Mouse (Mus musculus) lung, embryonic 16.5 days (tissue): ENCODE results near the gene Mpdu1. TPM values are rescaled to one million over a fixed set of nuclear protein-coding genes. Genes with fewer than 3 reads are reported as not detected.
"Not testable (repeated sequence)": the region's sequence is repeated elsewhere in the genome, so short reads cannot be mapped to it uniquely, and the experiment has no call there.

Source experiments
- ATAC-seq: fragments of 200-750 bp; cut with Nextera tagmentation; 2 replicates; pipeline ENCODE4 v1.8.0; 2017; ENCODE audit warnings: low read depth, mild to moderate bottlenecking, moderate library complexity
- H3K27ac ChIP-seq: fragments of 300-500 bp; sonication (generic); 2 replicates; pipeline ENCODE4 v1.5.1; 2014; ENCODE audit warnings: mild to moderate bottlenecking, control low read depth, low read length
- H3K27me3 ChIP-seq: fragments of 300-500 bp; sonication (generic); 2 replicates; pipeline ENCODE4 v1.6.1; 2014; ENCODE audit warnings: low read depth, low read length, mixed read lengths; ENCODE audit not compliant: control insufficient read depth, insufficient read depth
- H3K36me3 ChIP-seq: fragments of 300-500 bp; sonication (generic); 2 replicates; pipeline ENCODE4 v1.6.1; 2014; ENCODE audit warnings: low read length; ENCODE audit not compliant: control insufficient read depth, insufficient read depth
- H3K4me1 ChIP-seq: fragments of 300-500 bp; sonication (generic); replicated peaks from 2 replicates; pipeline ENCODE4 v1.6.1; 2014; ENCODE audit warnings: low read length, mixed read lengths; ENCODE audit not compliant: control insufficient read depth, insufficient read depth
- H3K4me2 ChIP-seq: fragments of 300-500 bp; sonication (generic); 2 replicates; pipeline ENCODE4 v1.6.1; 2014; ENCODE audit warnings: low read depth, low read length, control low read depth
- H3K4me3 ChIP-seq: fragments of 300-500 bp; sonication (generic); 2 replicates; pipeline ENCODE4 v1.5.1; 2014; ENCODE audit warnings: mild to moderate bottlenecking, low read length, control low read depth
- H3K9ac ChIP-seq: fragments of 300-500 bp; sonication (generic); 2 replicates; pipeline ENCODE4 v1.6.1; 2014; ENCODE audit warnings: low read length, control low read depth
- H3K9me3 ChIP-seq: fragments of 300-500 bp; sonication (generic); 2 replicates; pipeline ENCODE4 v1.6.1; 2016; ENCODE audit warnings: low read length; ENCODE audit not compliant: control insufficient read depth
- WGBS: fragments of 180-500 bp; shearing (Covaris S2); extraction: QIAGEN DNeasy Blood & Tissue Kit; methylation state at CpG from one replicate; pipeline ENCODE4 v1.1.7; 2014; 5-methylcytosine and 5-hydroxymethylcytosine counted together
- polyA plus RNA-seq: library from polyadenylated mRNA; unstranded; fragments of >200 nt; fragmentation: Nextera tagmentation; extraction: Ambion mirVana; gene quantifications from 2 replicates; pipeline ENCODE4 v1.2.1, GENCODE M21; 2015

Mpdu1 gene
- polyA plus RNA-seq, 1 experiment from 2014 or later: 71.0 TPM

GRCm38 (mm10) chr11:69704613-69705010, 42.2 kb upstream of the Mpdu1 start:
- whole genome bisulfite sequencing: 18% methylated on average over 2 of the region's 2 CpGs
- Histone ChIP-seq H3K4me2 (no peak overlapping the region), H3K36me3 (no peaks in the 10 kb centered on the region), H3K9me3 (no peaks in the 10 kb centered on the region), H3K4me3 (no peak overlapping the region), H3K27ac (no peak overlapping the region), H3K4me1 (no peaks in the 10 kb centered on the region), H3K27me3 (no peaks in the 10 kb centered on the region), H3K9ac (no peak overlapping the region)
- ATAC-seq: no peak

DNA sequence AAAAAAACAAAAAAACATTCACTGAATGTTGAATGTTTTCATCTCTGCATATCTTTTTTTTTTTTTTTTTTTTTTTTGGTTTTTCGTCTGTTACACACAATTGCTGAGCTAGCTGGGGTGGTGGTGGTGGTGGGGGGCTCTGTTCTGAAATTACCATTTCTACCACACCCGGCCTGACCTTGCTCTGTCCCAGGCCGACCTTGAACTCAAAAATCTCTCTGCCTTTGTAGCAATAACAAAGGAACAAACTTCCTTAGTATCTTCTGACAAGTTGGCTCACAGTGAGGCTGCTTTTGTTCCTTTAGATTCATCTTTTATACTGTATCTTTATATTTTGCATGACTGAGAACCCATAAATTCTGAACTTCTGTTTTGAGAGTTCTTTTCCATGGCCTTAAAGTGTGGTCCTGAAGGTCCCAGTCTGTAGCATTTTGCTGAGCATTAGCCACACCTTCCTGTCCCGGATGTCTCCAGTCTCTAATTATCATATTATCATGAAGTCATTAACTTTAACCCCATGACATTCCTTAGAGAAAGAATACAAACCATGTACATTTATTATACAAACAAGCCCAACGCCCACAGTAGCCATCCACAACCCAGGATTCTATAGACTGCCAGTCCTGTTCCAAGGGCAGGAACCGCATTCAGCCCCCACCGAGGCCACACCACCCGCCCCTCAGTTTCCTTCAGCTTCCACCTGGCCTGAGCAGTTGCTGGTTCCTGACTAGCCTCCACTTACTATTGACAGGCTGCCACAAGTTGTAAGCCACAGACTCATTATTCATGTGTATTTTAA, 41.6 kb upstream of the Mpdu1 start:
- H3K4me1 ChIP-seq: no peaks in the 10 kb centered on the region
- no peak for ATAC-seq
- H3K9ac ChIP-seq: no peak overlapping the region
- H3K27ac ChIP-seq: no peak overlapping the region
- no peaks in the 10 kb centered on the region for H3K36me3 ChIP-seq
- H3K9me3 ChIP-seq: no peaks in the 10 kb centered on the region
- H3K27me3 ChIP-seq: no peaks in the 10 kb centered on the region
- no peak overlapping the region for H3K4me3 ChIP-seq
- WGBS: 49% methylated on average over 8 of the region's 8 CpGs
- no peak overlapping the region for H3K4me2 ChIP-seq

- not testable (repeated sequence) for H3K27me3 ChIP-seq, H3K36me3 ChIP-seq, H3K9me3 ChIP-seq, H3K4me2 ChIP-seq, ATAC-seq, H3K4me1 ChIP-seq, H3K27ac ChIP-seq, H3K9ac ChIP-seq, H3K4me3 ChIP-seq
- 59% methylated on average over 2 of the region's 3 CpGs for WGBS
Measured at GRCm38 (mm10) chr11:69703381-69703780, 40.9 kb upstream of the Mpdu1 start.

DNA sequence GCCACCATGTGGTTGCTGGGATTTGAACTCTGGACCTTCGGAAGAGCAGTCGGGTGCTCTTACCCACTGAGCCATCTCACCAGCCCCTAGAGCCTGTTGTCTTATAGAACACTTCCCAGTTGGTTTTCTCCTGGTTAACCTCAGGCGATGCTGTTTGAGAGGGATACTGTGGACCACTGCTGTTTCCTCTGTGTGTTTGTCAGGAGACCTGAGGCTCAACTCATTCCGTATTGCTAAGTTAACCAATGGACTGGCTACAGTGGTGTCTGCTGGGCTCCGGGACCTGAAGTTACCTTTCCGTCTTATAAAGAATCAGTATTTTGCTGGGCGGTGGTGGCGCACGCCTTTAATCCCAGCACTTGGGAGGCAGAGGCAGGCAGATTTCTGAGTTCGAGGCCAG, 40.4 kb upstream of the Mpdu1 start:
- H3K4me3 ChIP-seq, H3K4me1 ChIP-seq, H3K36me3 ChIP-seq, H3K9me3 ChIP-seq, H3K9ac ChIP-seq, ATAC-seq, H3K4me2 ChIP-seq, H3K27ac ChIP-seq, H3K27me3 ChIP-seq: not testable (repeated sequence)
- 91% methylated on average over 10 of the region's 10 CpGs for WGBS

DNA sequence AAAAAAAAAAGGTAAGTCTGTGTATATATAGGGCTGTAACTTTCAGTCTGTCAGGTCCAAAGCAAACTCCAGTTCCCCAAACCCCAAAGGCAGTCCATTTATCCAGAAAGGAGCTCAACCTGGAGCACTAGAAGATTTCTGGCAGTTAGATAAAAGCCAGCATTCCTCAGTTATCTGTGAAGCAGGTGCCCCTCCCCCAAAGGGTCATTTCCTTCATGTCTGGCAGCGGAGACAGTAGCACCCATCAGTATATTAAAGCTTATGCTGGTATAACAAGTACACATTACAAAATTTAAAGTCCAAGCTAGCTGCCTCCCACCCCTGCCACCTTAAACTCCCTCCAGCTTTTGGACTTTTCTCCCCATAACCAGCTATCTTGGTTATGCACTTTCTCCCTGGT, 37.2 kb upstream of the Mpdu1 start:
- WGBS: 22% methylated on average over 1 of the region's 1 CpGs
- H3K27ac ChIP-seq: no peak overlapping the region
- no peak for ATAC-seq
- no peak overlapping the region for H3K4me3 ChIP-seq
- H3K4me1 ChIP-seq: peaks cover 12% of the 10 kb centered on the region; the same call in 1 of the 2 replicates
- H3K9ac ChIP-seq: no peak overlapping the region
- H3K27me3 ChIP-seq: no peaks in the 10 kb centered on the region
- H3K36me3 ChIP-seq: no peaks in the 10 kb centered on the region
- H3K4me2 ChIP-seq: no peak overlapping the region
- no peaks in the 10 kb centered on the region for H3K9me3 ChIP-seq

DNA sequence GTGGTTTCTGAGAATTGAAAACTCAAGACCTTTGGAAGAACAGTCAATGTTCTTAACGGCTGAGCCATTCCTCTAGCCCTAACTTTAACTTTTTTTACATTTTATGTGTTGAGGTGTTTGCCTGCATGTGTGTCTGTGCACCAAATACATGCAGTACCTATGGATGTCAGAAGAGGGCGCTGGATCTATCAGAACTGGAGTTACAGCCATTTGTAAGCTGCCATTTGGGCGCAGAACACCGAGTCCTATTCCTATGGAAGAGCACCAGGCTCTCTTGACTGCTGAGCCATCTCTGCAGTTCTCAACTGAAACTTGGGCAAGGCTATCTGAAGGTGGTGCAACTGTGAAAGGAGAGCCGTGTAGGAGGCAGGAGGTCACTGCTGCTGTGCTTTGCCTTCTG, 36.1 kb upstream of the Mpdu1 start:
- no peak overlapping the region for H3K4me3 ChIP-seq
- H3K36me3 ChIP-seq: no peaks in the 10 kb centered on the region
- H3K4me1 ChIP-seq: peaks cover 12% of the 10 kb centered on the region; the same call in 1 of the 2 replicates
- no peaks in the 10 kb centered on the region for H3K9me3 ChIP-seq
- no peak overlapping the region for H3K4me2 ChIP-seq
- H3K27me3 ChIP-seq: no peaks in the 10 kb centered on the region
- 62% methylated on average over 5 of the region's 5 CpGs for WGBS
- H3K27ac ChIP-seq: no peak overlapping the region
- no peak for ATAC-seq
- no peak overlapping the region for H3K9ac ChIP-seq

- 90% methylated on average over 3 of the region's 3 CpGs for WGBS
- Histone ChIP-seq H3K27ac (no peak overlapping the region), H3K4me2 (no peak overlapping the region), H3K36me3 (no peaks in the 10 kb centered on the region), H3K4me3 (no peak overlapping the region), H3K9me3 (no peaks in the 10 kb centered on the region), H3K4me1 (peaks cover 12% of the 10 kb centered on the region; the same call in 1 of the 2 replicates), H3K9ac (no peak overlapping the region), H3K27me3 (no peaks in the 10 kb centered on the region)
- ATAC-seq: no peak
Measured at GRCm38 (mm10) chr11:69697396-69697795, 35.0 kb upstream of the Mpdu1 start.

- H3K4me1 ChIP-seq: peaks cover 12% of the 10 kb centered on the region; the same call in 1 of the 2 replicates
- peak within 1 kb of the TSS; percentile 92 for H3K9ac ChIP-seq
- H3K9me3 ChIP-seq: no peaks in the 10 kb centered on the region
- peak within 1 kb of the TSS; percentile 89 for H3K27ac ChIP-seq
- H3K36me3 ChIP-seq: no peaks in the 10 kb centered on the region
- peak within 1 kb of the TSS; percentile 95 for H3K4me2 ChIP-seq
- H3K27me3 ChIP-seq: no peaks in the 10 kb centered on the region
- peak within 1 kb of the TSS; percentile 67 for H3K4me3 ChIP-seq
- under 1% methylated on average over 38 of the region's 41 CpGs for WGBS
- ATAC-seq: peak; percentile 89
Measured at GRCm38 (mm10) chr11:69695361-69696181, 33.1 kb upstream of the Mpdu1 start, which contains the start of the genes Tnfsf12 and Tnfsfm13. Gene Tnfsf12 (minus strand): TSS chr11:69695849. Gene Tnfsfm13 (minus strand): TSS chr11:69696098.

- peak overlapping the region; percentile 89 for H3K27ac ChIP-seq
- H3K9ac ChIP-seq: peak overlapping the region; percentile 92
- no peaks in the 10 kb centered on the region for H3K36me3 ChIP-seq
- 21% methylated on average over 6 of the region's 6 CpGs for WGBS
- peak; percentile 29 for ATAC-seq
- no peaks in the 10 kb centered on the region for H3K27me3 ChIP-seq
- peaks cover 12% of the 10 kb centered on the region; the same call in 1 of the 2 replicates for H3K4me1 ChIP-seq
- H3K4me2 ChIP-seq: peak overlapping the region; percentile 95
- H3K9me3 ChIP-seq: no peaks in the 10 kb centered on the region
- peak overlapping the region; percentile 67 for H3K4me3 ChIP-seq
Measured at GRCm38 (mm10) chr11:69695046-69695360, 32.6 kb upstream of the Mpdu1 start.
